Mouse (Mus musculus): ENCODE data around the gene Il2rb. TPM values are rescaled to one million over a fixed set of nuclear protein-coding genes. Genes with fewer than 3 reads are reported as not detected.

Il2rb gene
- polyA plus RNA-seq (2017; shearing (Covaris generic)): 698 TPM

GRCm38 (mm10) chr15:78494968-78495406 is at the start of gene Il2rb:
Gene Il2rb (minus strand): TSS chr15:78495271.

GRCm38 (mm10) chr15:78544561-78545001 is 49.5 kb upstream of the Il2rb start, which contains the start of gene Sstr3:
Gene Sstr3 (minus strand): TSS chr15:78544685.

GRCm38 (mm10) chr15:78530671-78531450 is 35.8 kb upstream of the Il2rb start, which contains the start of gene C1qtnf6:
Gene C1qtnf6 (minus strand): TSS chr15:78531416.

GRCm38 (mm10) chr15:78468379-78468937 is 26.6 kb downstream of the Il2rb start, which contains the start of gene Tmprss6:
Gene Tmprss6 (minus strand): TSS chr15:78468634.

Other genes with a start within 250 kb of the Il2rb start
- gene Csf2rb2, start 189.6 kb downstream of the Il2rb start, polyA plus RNA-seq (2017; shearing (Covaris generic)): not detected
- 1.4 TPM for gene Csf2rb, start 169.5 kb downstream of the Il2rb start, polyA plus RNA-seq (2017; shearing (Covaris generic))
- gene Tex33, start 99.4 kb downstream of the Il2rb start, polyA plus RNA-seq (2017; shearing (Covaris generic)): not detected
- gene Tst, start 89.4 kb downstream of the Il2rb start, polyA plus RNA-seq (2017; shearing (Covaris generic)): 1.5 TPM
- 1.9 TPM for gene Mpst, start 88.9 kb downstream of the Il2rb start, polyA plus RNA-seq (2017; shearing (Covaris generic))
- gene Kctd17, start 66.7 kb downstream of the Il2rb start, polyA plus RNA-seq (2017; shearing (Covaris generic)): 18.1 TPM
- 0.37 TPM for gene Tmprss6, start 26.6 kb downstream of the Il2rb start, polyA plus RNA-seq (2017; shearing (Covaris generic))
- gene C1qtnf6, start 36.1 kb upstream of the Il2rb start, polyA plus RNA-seq (2017; shearing (Covaris generic)): 1.9 TPM
- gene Sstr3, start 49.4 kb upstream of the Il2rb start, polyA plus RNA-seq (2017; shearing (Covaris generic)): not detected
- gene Rac2, start 77.5 kb upstream of the Il2rb start, polyA plus RNA-seq (2017; shearing (Covaris generic)): 1,721 TPM
- gene Cyth4, start 101.8 kb upstream of the Il2rb start, polyA plus RNA-seq (2017; shearing (Covaris generic)): 307 TPM
- 0.22 TPM for gene Elfn2, start 223.5 kb upstream of the Il2rb start, polyA plus RNA-seq (2017; shearing (Covaris generic))